Mouse (Mus musculus) spleen, embryonic (tissue): ENCODE measurements at regions not wholly inside any gene's neighbourhood (a gene's known extent, or its start where the extent isn't known, plus 50 kb on each side); places are given as distances from the start of the nearest gene placed in this dataset.

Experiments used
- CTCF ChIA-PET: fragments of 350-600 bp; sonication (Branson Sonifier 250); formaldehyde crosslinking; loops from one replicate; lab custom pipeline; 2022; lab: Charles Lee

DNA sequence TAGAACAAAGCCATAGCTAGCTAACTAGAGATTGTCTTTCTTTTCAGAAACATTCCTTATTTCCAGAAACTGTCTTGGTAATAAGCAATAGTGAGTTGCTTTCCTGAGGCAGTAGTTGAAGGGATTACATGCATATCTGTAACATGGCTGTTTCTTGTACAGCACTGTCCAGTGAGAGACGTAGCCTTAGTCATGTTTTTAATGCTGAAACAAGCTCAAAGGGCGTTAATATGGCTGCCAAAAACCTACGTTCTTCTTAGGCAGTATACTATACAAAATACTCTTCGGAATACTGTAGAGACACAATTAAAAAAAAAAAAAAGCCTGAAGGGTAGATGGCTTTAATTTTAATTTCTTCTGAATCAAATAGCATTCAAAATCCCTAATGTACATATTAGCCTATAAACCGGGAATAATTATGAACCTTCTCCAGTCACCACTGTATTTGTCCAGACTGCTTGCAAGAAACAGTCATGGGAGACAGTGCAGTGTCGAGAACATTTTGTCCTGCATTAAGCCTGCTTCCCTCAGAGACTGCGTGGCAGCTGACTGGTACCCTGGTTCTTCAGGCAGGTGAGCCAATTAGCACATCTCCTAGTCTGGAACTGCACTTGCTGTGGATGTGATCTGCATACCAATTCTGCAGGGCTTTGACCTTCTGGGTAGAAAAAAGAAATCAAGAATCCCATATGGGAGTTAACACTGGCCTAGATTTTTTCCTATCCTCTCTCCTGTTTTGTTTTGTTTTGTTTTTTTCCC is 854.7 kb upstream of the Stxbp6 start:
- CTCF ChIA-PET = no interaction called here
